Mouse (Mus musculus) limb, embryonic 13.5 days (tissue): ENCODE measurements around the gene Ctla2b. TPM values are rescaled to one million over a fixed set of nuclear protein-coding genes. Genes with fewer than 3 reads are reported as not detected.
"Not testable (repeated sequence)": the region's sequence is repeated elsewhere in the genome, so short reads cannot be mapped to it uniquely, and the experiment has no call there.

Experiments
- ATAC-seq: fragments of 200-750 bp; cut with Nextera tagmentation; 2 replicates; pipeline ENCODE4 v1.8.0; 2017; ENCODE audit warnings: low read depth, moderate number of reproducible peaks, moderate TSS enrichment; ENCODE audit not compliant: low FRiP score
- H3K27ac ChIP-seq: fragments of 300-500 bp; sonication (generic); 2 replicates; pipeline ENCODE4 v1.5.1; 2015; ENCODE audit warnings: inconsistent platforms, mild to moderate bottlenecking, moderate library complexity
- H3K27me3 ChIP-seq: fragments of 300-500 bp; sonication (generic); 2 replicates; pipeline ENCODE4 v1.6.1; 2015; ENCODE audit warnings: mild to moderate bottlenecking, inconsistent platforms
- H3K36me3 ChIP-seq: fragments of 300-500 bp; sonication (generic); 2 replicates; pipeline ENCODE4 v1.6.1; 2015; ENCODE audit warnings: inconsistent platforms, mild to moderate bottlenecking, moderate library complexity
- H3K4me1 ChIP-seq: fragments of 300-500 bp; sonication (generic); 2 replicates; pipeline ENCODE4 v1.6.1; 2015; ENCODE audit warnings: inconsistent platforms
- H3K4me2 ChIP-seq: fragments of 300-500 bp; sonication (generic); replicated peaks from 2 replicates; pipeline ENCODE4 v1.6.1; 2015; ENCODE audit warnings: inconsistent platforms, mild to moderate bottlenecking, moderate library complexity
- H3K4me3 ChIP-seq: fragments of 300-500 bp; sonication (generic); 2 replicates; pipeline ENCODE4 v1.5.1; 2015; ENCODE audit warnings: moderate library complexity, mild to moderate bottlenecking, inconsistent platforms
- H3K9ac ChIP-seq: fragments of 300-500 bp; sonication (generic); 2 replicates; pipeline ENCODE4 v1.6.1; 2015; ENCODE audit warnings: mild to moderate bottlenecking, inconsistent platforms
- H3K9me3 ChIP-seq: fragments of 300-500 bp; sonication (generic); 2 replicates; pipeline ENCODE4 v1.6.1; 2016; ENCODE audit warnings: inconsistent platforms
- WGBS: fragments of 180-500 bp; shearing (Covaris S2); methylation state at CpG from one replicate; pipeline ENCODE4 v1.1.7; 2015; 5-methylcytosine and 5-hydroxymethylcytosine counted together
- polyA plus RNA-seq: library from polyadenylated mRNA; unstranded; fragments of >200 nt; fragmentation: Nextera tagmentation; extraction: Ambion mirVana; gene quantifications from 2 replicates; pipeline ENCODE4 v1.2.1, GENCODE M21; 2015

Ctla2b gene
- 2.6 and 3.4 TPM in 2 replicates for polyA plus RNA-seq

DNA sequence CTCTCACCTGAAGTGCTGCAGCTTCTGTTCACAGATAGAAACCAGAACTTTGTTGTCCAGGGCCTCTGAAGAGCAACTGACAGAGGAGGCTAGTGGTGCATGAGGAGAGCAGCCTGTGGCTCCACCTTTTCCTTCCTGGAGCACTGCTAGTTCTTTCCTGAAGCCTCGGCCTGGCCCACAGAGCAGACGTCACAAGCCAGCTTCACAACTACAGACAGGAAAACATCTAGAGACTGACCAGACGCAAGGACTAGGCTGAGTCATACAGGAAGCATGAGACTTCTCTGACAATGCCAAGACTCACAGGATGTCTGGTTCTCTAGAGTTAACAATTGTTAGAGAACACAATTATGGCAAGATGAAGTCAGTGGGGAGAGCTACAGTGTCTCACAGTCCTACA lies at the start of gene Ctla2b:
Ctla2b (minus strand) TSS at position 120 of the 400 bp plus-strand sequence.
- H3K4me1 ChIP-seq: no peaks in the 10 kb centered on the region
- 0 out of 2 replicates have a peak, but pooled peaks cover 2% of the 10 kb centered on the region for H3K9me3 ChIP-seq
- no peaks in the 10 kb centered on the region for H3K27me3 ChIP-seq
- no peak for ATAC-seq
- no peak within 1 kb of the TSS for H3K9ac ChIP-seq
- no peak within 1 kb of the TSS for H3K4me3 ChIP-seq
- WGBS: 76% methylated on average over 3 of the region's 3 CpGs
- H3K4me2 ChIP-seq: no peak within 1 kb of the TSS
- no peak within 1 kb of the TSS for H3K27ac ChIP-seq
- H3K36me3 ChIP-seq: no peaks in the 10 kb centered on the region

DNA sequence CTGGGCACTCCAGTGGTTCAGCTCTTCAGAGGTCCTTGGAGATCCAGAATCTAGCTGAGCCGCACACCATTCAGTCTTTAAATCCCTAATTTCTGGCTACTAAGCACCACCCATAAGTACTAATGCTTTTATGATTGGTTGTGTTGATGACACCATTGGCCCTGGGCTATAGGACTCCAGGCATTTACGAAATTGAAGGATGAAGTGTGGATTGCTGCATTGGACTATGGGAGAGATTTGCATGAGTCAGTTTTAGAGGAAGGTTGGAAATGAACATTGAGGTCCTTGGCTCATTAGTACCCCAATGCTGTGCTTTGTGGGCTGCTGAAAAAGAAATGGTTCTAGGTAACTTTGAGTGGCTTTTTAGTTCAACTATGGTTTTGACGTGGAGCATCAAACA lies 44.6 kb upstream of the Ctla2b start, which contains the start of gene Tpbpa:
Tpbpa (minus strand) TSS at position 101 of the 400 bp plus-strand sequence.
- not testable (repeated sequence) for H3K27ac ChIP-seq, H3K9me3 ChIP-seq
- 74% methylated on average over 3 of the region's 3 CpGs for WGBS

DNA sequence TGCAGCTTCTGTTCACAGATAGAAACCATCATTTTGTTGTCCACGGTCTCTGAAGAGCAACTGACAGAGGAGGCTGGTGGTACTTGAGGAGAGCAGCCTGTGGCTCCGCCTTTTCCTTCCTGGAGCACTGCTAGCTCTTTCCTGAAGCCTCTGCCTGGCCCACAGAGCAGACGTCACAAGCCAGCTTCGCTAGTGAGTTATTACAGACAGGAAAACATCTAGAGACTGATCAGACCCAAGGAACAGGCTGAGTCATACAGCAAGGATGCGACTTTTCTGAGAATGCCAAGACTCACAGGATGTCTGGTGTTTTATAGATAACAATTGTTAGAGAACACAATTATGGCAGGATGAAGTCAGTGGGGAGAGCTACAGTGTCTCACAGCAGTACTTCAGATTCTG lies 39.3 kb upstream of the Ctla2b start, which contains the start of the genes Gm49391 and Ctla2a:
Gm49391 (minus strand) TSS at position 72 of the 402 bp plus-strand sequence.
Ctla2a (minus strand) TSS at position 126 of the 402 bp plus-strand sequence.
- H3K4me3 ChIP-seq: no peak within 1 kb of the TSS
- no peaks in the 10 kb centered on the region for H3K4me1 ChIP-seq
- H3K9ac ChIP-seq: no peak within 1 kb of the TSS
- no peak within 1 kb of the TSS for H3K4me2 ChIP-seq
- no peak within 1 kb of the TSS for H3K27ac ChIP-seq
- 69% methylated on average over 5 of the region's 5 CpGs for WGBS
- H3K9me3 ChIP-seq: no peaks in the 10 kb centered on the region; the same call in 1 of the 2 replicates
- H3K27me3 ChIP-seq: no peaks in the 10 kb centered on the region
- no peak for ATAC-seq
- no peaks in the 10 kb centered on the region for H3K36me3 ChIP-seq

More for the DNA sequence above, 44.6 kb upstream of the Ctla2b start, which contains the start of gene Tpbpa:
- ATAC-seq, H3K27me3 ChIP-seq, H3K4me2 ChIP-seq, H3K36me3 ChIP-seq, H3K9ac ChIP-seq, H3K4me1 ChIP-seq, H3K4me3 ChIP-seq: not testable (repeated sequence)

DNA sequence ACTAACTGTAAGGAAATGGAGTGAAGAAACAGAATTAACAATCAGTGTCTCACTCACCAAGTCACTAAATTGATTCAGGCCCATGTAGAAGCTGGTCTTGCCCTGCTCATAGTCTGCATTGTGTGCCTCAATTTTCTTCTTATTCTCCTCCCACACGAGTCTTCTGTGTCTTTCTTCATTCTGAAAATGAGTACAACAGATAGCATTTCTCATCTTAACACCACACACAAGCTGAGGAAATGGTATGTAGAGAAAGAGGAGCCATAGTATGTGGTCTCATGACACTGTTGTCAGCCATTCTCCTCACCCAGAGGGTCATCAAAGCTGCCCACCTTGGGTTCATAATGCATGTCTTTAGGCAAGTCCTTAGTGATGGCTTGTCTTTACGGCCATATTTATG lies 38.2 kb upstream of the Ctla2b start, which contains the start of gene Gm49393:
Gm49393 (minus strand) TSS at position 101 of the 400 bp plus-strand sequence.
- not testable (repeated sequence) for H3K36me3 ChIP-seq, H3K4me1 ChIP-seq, H3K4me3 ChIP-seq, H3K27me3 ChIP-seq, H3K9me3 ChIP-seq, ATAC-seq, H3K27ac ChIP-seq, H3K9ac ChIP-seq, H3K4me2 ChIP-seq
- 68% methylated on average over 2 of the region's 2 CpGs for WGBS

DNA sequence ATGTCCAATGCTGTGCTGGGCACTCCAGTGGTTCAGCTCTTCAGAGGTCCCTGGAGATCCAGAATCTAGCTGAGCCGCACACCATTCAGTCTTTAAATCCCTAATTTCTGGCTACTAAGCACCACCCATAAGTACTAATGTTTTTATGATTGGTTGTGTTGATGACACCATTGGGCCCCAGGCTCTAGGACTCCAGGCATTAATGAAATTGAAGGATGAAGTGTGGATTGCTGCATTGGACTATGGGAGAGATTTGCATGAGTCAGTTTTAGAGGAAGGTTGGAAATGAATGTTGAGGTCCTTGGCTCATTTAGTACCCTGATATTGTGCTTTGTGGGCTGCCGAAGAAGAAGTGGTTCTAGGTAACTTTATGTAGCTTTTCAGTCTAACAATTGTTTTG lies 7.5 kb upstream of the Ctla2b start, which contains the start of gene Tpbpb:
Tpbpb (minus strand) TSS at position 101 of the 400 bp plus-strand sequence.
- H3K27ac ChIP-seq, H3K36me3 ChIP-seq, ATAC-seq, H3K27me3 ChIP-seq, H3K4me2 ChIP-seq, H3K4me1 ChIP-seq, H3K9me3 ChIP-seq, H3K4me3 ChIP-seq, H3K9ac ChIP-seq: not testable (repeated sequence)
- WGBS: 87% methylated on average over 2 of the region's 2 CpGs

DNA sequence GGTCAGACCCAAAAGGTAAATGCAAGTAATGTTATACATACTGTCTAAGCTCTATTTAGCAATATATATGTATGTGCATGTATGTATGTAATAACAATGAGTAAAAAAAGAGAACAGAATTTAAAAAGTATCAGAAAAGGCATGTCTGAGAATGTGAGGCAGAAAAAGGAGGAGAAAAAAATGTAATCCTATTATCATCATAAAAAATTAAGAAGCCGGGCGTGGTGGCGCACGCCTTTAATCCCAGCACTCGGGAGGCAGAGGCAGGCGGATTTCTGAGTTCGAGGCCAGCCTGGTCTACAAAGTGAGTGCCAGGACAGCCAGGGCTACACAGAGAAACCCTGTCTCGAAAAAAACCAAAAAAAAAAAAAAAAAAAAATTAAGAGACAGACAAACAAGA lies 453 bp downstream of the Ctla2b start, which contains the start of gene Gm49392:
Gm49392 (minus strand) TSS at position 101 of the 400 bp plus-strand sequence.
- H3K27me3 ChIP-seq, ATAC-seq, H3K9me3 ChIP-seq, H3K27ac ChIP-seq, H3K4me2 ChIP-seq, H3K4me1 ChIP-seq, H3K36me3 ChIP-seq, H3K4me3 ChIP-seq, H3K9ac ChIP-seq: not testable (repeated sequence)
- 85% methylated on average over 8 of the region's 8 CpGs for WGBS

DNA sequence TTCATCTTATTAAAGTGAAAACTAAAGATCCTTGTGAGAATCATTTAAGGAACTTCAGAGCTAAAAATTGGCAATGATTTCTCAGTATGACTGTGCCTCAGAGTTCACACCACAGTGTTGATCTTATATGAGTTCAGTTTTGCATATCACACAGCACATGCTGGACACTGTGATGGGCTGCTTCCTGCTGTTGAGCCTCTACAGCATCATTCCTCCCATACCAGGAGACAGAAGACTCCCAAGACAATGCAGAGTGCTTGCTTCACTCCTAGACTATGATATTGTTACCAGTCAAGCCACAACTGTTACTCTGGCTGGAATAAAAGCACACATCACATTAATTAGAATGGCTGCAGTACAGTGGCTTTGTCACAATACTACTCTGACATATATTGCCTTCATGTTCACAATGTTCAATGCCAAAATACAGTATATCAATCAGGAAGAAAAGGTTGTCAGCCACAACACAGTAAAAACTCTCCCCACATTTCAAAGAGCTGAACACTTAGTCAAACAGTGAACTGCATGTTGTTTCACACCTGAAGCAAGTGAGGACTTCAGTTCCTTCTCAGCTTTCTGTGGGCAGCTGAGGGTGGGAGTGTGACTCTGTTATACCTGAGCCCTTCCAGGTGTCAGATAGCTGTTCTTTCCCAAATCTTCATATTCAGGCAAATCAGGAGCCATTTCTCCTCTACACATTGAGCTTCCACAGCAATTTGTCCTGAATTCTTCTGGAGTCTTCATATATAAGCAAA lies 1.7 kb downstream of the Ctla2b start:
- Histone ChIP-seq H3K4me3 (no peak overlapping the region), H3K9ac (no peak overlapping the region), H3K27ac (no peak overlapping the region), H3K27me3 (no peaks in the 10 kb centered on the region), H3K36me3 (no peaks in the 10 kb centered on the region), H3K4me2 (no peak overlapping the region), H3K4me1 (no peaks in the 10 kb centered on the region), H3K9me3 (no peaks in the 10 kb centered on the region)
- no peak for ATAC-seq

DNA sequence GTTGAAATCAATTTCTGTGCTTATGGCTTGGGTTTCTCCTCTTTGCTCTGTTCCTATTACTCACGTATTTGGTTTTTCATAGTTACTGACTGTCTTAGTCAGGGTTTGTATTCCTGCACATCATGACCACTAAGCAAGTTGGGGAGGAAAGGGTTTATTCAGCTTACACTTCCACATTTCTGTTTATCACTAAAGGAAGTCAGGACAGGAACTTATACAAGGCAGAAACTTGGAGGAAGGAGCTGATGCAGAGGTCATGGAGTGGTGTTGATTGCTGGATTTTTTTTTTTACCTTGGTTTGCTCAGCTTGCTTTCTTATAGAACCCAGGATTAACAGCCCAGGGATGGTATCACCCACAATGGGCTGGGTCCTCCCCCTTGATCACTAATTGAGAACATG lies 4.9 kb downstream of the Ctla2b start:
- Histone ChIP-seq H3K4me1 (no peaks in the 10 kb centered on the region), H3K4me2 (no peak overlapping the region), H3K36me3 (no peaks in the 10 kb centered on the region), H3K9me3 (no peaks in the 10 kb centered on the region), H3K27ac (no peak overlapping the region), H3K27me3 (no peaks in the 10 kb centered on the region), H3K9ac (no peak overlapping the region), H3K4me3 (no peak overlapping the region)
- no peak for ATAC-seq
- WGBS: 94% methylated on average over 1 of the region's 1 CpGs

DNA sequence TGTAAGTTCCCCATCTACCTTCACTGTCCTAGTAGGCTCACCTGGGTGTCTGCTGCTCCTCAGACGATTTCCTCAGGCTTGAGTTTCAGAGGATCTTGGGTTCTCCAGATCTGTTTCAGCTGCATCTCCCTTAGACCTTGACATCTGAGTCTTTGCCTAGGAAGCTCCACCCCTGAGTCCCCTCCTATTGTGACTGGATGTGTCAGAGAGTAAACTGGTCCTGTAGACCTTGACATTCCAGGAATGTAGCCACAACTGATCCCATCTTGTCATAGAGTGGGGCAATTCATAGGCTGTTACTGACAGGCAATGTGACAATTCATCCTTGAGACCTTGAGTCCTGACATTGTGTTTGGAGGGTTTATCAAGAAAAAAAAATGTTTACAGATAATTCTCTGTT lies 33.0 kb downstream of the Ctla2b start, which contains the start of gene 4930486L24Rik:
4930486L24Rik (minus strand) TSS at position 195 of the 400 bp plus-strand sequence.
- Histone ChIP-seq H3K9me3 (no peaks in the 10 kb centered on the region), H3K9ac (no peak within 1 kb of the TSS), H3K27ac (no peak within 1 kb of the TSS), H3K36me3 (no peaks in the 10 kb centered on the region), H3K27me3 (no peaks in the 10 kb centered on the region), H3K4me1 (no peaks in the 10 kb centered on the region), H3K4me3 (no peak within 1 kb of the TSS), H3K4me2 (no peak within 1 kb of the TSS)
- 64% methylated on average over 1 of the region's 1 CpGs for WGBS
- no peak for ATAC-seq

DNA sequence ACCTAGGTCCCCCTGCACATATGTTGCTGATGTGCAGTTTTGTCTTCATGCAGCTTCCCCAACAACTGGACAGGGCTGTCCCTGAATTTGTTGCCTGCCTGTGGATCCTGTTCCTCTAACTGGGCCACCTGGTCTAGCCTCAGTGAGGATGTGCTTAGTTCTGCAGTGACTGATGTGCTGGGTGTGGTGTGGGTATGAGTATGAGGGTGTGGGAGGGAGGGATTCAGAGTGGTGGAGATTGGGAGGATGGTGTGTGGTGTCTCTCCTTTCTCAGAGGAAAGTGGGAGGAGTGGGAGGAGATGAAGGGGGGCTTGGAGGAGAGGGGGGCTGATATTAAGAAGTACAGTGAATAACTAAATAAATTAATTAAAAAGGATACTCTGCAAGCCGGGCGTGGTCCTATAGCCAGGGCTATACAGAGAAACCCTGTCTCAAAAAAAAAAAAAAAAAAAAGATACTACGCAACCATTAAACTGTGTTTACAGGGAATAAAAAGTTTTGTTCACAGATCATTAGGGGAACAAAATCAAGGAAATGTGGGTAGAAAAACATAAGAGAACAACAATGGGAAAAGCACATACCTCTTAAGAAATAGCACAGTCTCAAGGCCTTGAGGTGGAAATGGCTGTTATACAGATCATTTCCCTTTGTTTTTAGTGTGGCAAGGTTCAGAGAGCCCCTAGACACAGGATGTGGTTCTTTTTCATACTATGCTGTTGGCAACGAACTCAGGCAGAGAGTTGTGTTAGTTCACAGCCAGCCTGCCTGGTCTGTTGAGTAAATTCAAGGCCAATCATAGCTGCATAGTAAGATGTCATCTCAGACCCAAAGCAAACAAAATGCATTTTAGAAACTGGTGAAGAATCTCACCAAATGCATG lies 48.8 kb downstream of the Ctla2b start:
- Histone ChIP-seq H3K27ac (no peak overlapping the region), H3K4me3 (no peak overlapping the region), H3K9ac (no peak overlapping the region), H3K4me1 (no peaks in the 10 kb centered on the region), H3K4me2 (no peak overlapping the region), H3K9me3 (no peaks in the 10 kb centered on the region), H3K27me3 (no peaks in the 10 kb centered on the region), H3K36me3 (no peaks in the 10 kb centered on the region)
- ATAC-seq: no peak
- 88% methylated on average over 4 of the region's 4 CpGs for WGBS
